Mouse (Mus musculus): ENCODE data around the gene Cables2. TPM values are rescaled to one million over a fixed set of nuclear protein-coding genes. Genes with fewer than 3 reads are reported as not detected.

Gene Cables2
- total and polyA plus RNA-seq, 2 experiments from 2014 or later, result 6.2 to 15.3 TPM

DNA sequence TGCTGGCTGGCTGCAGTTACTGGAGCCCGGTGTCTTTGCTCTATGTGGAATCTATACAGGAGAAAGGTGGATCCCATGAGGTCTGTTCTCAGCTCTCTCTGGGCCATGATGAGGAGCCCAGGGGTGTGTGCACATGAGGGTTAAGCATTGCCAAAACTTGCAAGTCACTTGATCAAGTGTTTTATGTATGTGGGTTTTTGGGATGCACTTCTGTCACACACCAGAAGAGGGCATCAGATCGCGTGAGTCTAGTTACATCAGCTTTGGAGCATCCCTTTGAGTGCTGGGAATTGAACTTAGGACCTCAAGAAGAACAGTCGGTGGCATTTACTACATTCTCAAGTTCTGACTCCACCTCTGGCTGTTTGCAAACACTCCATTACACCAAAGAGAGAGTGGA lies 31.3 kb upstream of the Cables2 start:
- peaks cover 10% of the 10 kb centered on the region; the same call in 1 of the 2 replicates for H3K9me3 ChIP-seq (replicated peaks; ENCODE audit: control insufficient read depth, low read length)
- ATAC-seq (ENCODE audit: insufficient read depth, low read depth) (no peak), DNase-seq (ENCODE audit: low spot score) (no peak)
- H3K4me1 ChIP-seq (ENCODE audit: control insufficient read depth, insufficient read depth), result no peaks in the 10 kb centered on the region
- no peak overlapping the region for H3K4me3 ChIP-seq (ENCODE audit: low read depth, low read length)
- H3K27ac ChIP-seq (ENCODE audit: low read depth), result no peak overlapping the region
- 66% methylated on average over 4 of the region's 4 CpGs for WGBS
- TF ChIP-seq CTCF (IDR thresholded peaks at IDR 0.05; ENCODE audit: low read depth) (no peak), EP300 (IDR thresholded peaks at IDR 0.05; ENCODE audit: low read depth) (no peak)
- H3K27me3 ChIP-seq (ENCODE audit: control insufficient read depth, insufficient read depth, low read length), result no peaks in the 10 kb centered on the region
- no peak overlapping the region for H3K9ac ChIP-seq (replicated peaks; ENCODE audit: low read depth, low read length)
- H3K4me2 ChIP-seq (ENCODE audit: low read depth, low read length), result no peak overlapping the region
- no peaks in the 10 kb centered on the region for H3K36me3 ChIP-seq (replicated peaks; ENCODE audit: control insufficient read depth, insufficient read depth, low read length)

- H3K9ac ChIP-seq (replicated peaks; ENCODE audit: low read depth, low read length), result no peak overlapping the region
These were observed 30.2 kb upstream of the Cables2 start for GRCm38 (mm10) chr2:180303468-180303867.

GRCm38 (mm10) chr2:180302201-180302600 lies 28.9 kb upstream of the Cables2 start:
- DNase-seq (ENCODE audit: low spot score) (no peak), ATAC-seq (ENCODE audit: insufficient read depth, low read depth) (no peak)
- H3K36me3 ChIP-seq (replicated peaks; ENCODE audit: control insufficient read depth, insufficient read depth, low read length), result no peaks in the 10 kb centered on the region
- H3K27ac ChIP-seq (ENCODE audit: low read depth), result no peak overlapping the region
- H3K4me2 ChIP-seq (ENCODE audit: low read depth, low read length), result no peak overlapping the region
- TF ChIP-seq EP300 (IDR thresholded peaks at IDR 0.05; ENCODE audit: low read depth) (no peak), CTCF (IDR thresholded peaks at IDR 0.05; ENCODE audit: low read depth) (no peak)
- no peak overlapping the region for H3K4me3 ChIP-seq (ENCODE audit: low read depth, low read length)
- H3K9ac ChIP-seq (replicated peaks; ENCODE audit: low read depth, low read length), result no peak overlapping the region
- no peaks in the 10 kb centered on the region for H3K4me1 ChIP-seq (ENCODE audit: control insufficient read depth, insufficient read depth)
- H3K27me3 ChIP-seq (ENCODE audit: control insufficient read depth, insufficient read depth, low read length), result no peaks in the 10 kb centered on the region
- H3K9me3 ChIP-seq (replicated peaks; ENCODE audit: control insufficient read depth, low read length), result peaks cover 10% of the 10 kb centered on the region; the same call in 1 of the 2 replicates
- 79% methylated on average over 4 of the region's 4 CpGs for WGBS

More at GRCm38 (mm10) chr2:180303468-180303867, 30.2 kb upstream of the Cables2 start:
- DNase-seq (ENCODE audit: low spot score), result no peak
- TF ChIP-seq CTCF (IDR thresholded peaks at IDR 0.05; ENCODE audit: low read depth), result no peak
- TF ChIP-seq EP300 (IDR thresholded peaks at IDR 0.05; ENCODE audit: low read depth), result no peak
- Histone ChIP-seq H3K27me3 (ENCODE audit: control insufficient read depth, insufficient read depth, low read length) (no peaks in the 10 kb centered on the region), H3K4me3 (ENCODE audit: low read depth, low read length) (no peak overlapping the region), H3K27ac (ENCODE audit: low read depth) (no peak overlapping the region), H3K36me3 (replicated peaks; ENCODE audit: control insufficient read depth, insufficient read depth, low read length) (no peaks in the 10 kb centered on the region), H3K4me1 (ENCODE audit: control insufficient read depth, insufficient read depth) (no peaks in the 10 kb centered on the region), H3K9me3 (replicated peaks; ENCODE audit: control insufficient read depth, low read length) (peaks cover 10% of the 10 kb centered on the region; the same call in 1 of the 2 replicates), H3K4me2 (ENCODE audit: low read depth, low read length) (no peak overlapping the region)
- no peak for ATAC-seq (ENCODE audit: insufficient read depth, low read depth)
- WGBS, result 66% methylated on average over 12 of the region's 12 CpGs

- H3K36me3 ChIP-seq (replicated peaks; ENCODE audit: control insufficient read depth, insufficient read depth, low read length), result no peaks in the 10 kb centered on the region
- no peak overlapping the region for H3K4me3 ChIP-seq (ENCODE audit: low read depth, low read length)
- H3K9me3 ChIP-seq (replicated peaks; ENCODE audit: control insufficient read depth, low read length), result peaks cover 10% of the 10 kb centered on the region; the same call in 1 of the 2 replicates
- ATAC-seq (ENCODE audit: insufficient read depth, low read depth), result no peak
- no peak for DNase-seq (ENCODE audit: low spot score)
- no peaks in the 10 kb centered on the region for H3K4me1 ChIP-seq (ENCODE audit: control insufficient read depth, insufficient read depth)
- no peak overlapping the region for H3K4me2 ChIP-seq (ENCODE audit: low read depth, low read length)
- TF ChIP-seq EP300 (IDR thresholded peaks at IDR 0.05; ENCODE audit: low read depth) (no peak), CTCF (IDR thresholded peaks at IDR 0.05; ENCODE audit: low read depth) (no peak)
- H3K27ac ChIP-seq (ENCODE audit: low read depth), result no peak overlapping the region
- no peak overlapping the region for H3K9ac ChIP-seq (replicated peaks; ENCODE audit: low read depth, low read length)
- H3K27me3 ChIP-seq (ENCODE audit: control insufficient read depth, insufficient read depth, low read length), result no peaks in the 10 kb centered on the region
- 36% methylated on average over 5 of the region's 5 CpGs for WGBS
These were observed 27.5 kb upstream of the Cables2 start for GRCm38 (mm10) chr2:180300771-180301170.

GRCm38 (mm10) chr2:180300252-180300651 lies 27.0 kb upstream of the Cables2 start:
- H3K27me3 ChIP-seq (ENCODE audit: control insufficient read depth, insufficient read depth, low read length), result no peaks in the 10 kb centered on the region
- TF ChIP-seq EP300 (IDR thresholded peaks at IDR 0.05; ENCODE audit: low read depth) (no peak), CTCF (IDR thresholded peaks at IDR 0.05; ENCODE audit: low read depth) (no peak)
- no peak overlapping the region for H3K4me2 ChIP-seq (ENCODE audit: low read depth, low read length)
- WGBS, result 35% methylated on average over 2 of the region's 2 CpGs
- DNase-seq (ENCODE audit: low spot score), result no peak
- ATAC-seq (ENCODE audit: insufficient read depth, low read depth), result no peak
- H3K27ac ChIP-seq (ENCODE audit: low read depth), result no peak overlapping the region
- peaks cover 10% of the 10 kb centered on the region; the same call in 1 of the 2 replicates for H3K9me3 ChIP-seq (replicated peaks; ENCODE audit: control insufficient read depth, low read length)
- no peaks in the 10 kb centered on the region for H3K36me3 ChIP-seq (replicated peaks; ENCODE audit: control insufficient read depth, insufficient read depth, low read length)
- no peak overlapping the region for H3K4me3 ChIP-seq (ENCODE audit: low read depth, low read length)
- no peak overlapping the region for H3K9ac ChIP-seq (replicated peaks; ENCODE audit: low read depth, low read length)
- H3K4me1 ChIP-seq (ENCODE audit: control insufficient read depth, insufficient read depth), result no peaks in the 10 kb centered on the region

GRCm38 (mm10) chr2:180292906-180293305 lies 19.6 kb upstream of the Cables2 start:
- no peak overlapping the region for H3K4me2 ChIP-seq (ENCODE audit: low read depth, low read length)
- no peak for DNase-seq (ENCODE audit: low spot score)
- no peak overlapping the region for H3K9ac ChIP-seq (replicated peaks; ENCODE audit: low read depth, low read length)
- 74% methylated on average over 8 of the region's 8 CpGs for WGBS
- no peak for ATAC-seq (ENCODE audit: insufficient read depth, low read depth)
- no peaks in the 10 kb centered on the region for H3K36me3 ChIP-seq (replicated peaks; ENCODE audit: control insufficient read depth, insufficient read depth, low read length)
- no peaks in the 10 kb centered on the region for H3K27me3 ChIP-seq (ENCODE audit: control insufficient read depth, insufficient read depth, low read length)
- H3K4me1 ChIP-seq (ENCODE audit: control insufficient read depth, insufficient read depth), result 0 out of 2 replicates have a peak, but pooled peaks cover 6% of the 10 kb centered on the region
- no peak overlapping the region for H3K27ac ChIP-seq (ENCODE audit: low read depth)
- no peak overlapping the region for H3K4me3 ChIP-seq (ENCODE audit: low read depth, low read length)
- no peaks in the 10 kb centered on the region for H3K9me3 ChIP-seq (replicated peaks; ENCODE audit: control insufficient read depth, low read length)
- no peak for TF ChIP-seq EP300 (IDR thresholded peaks at IDR 0.05; ENCODE audit: low read depth)
- TF ChIP-seq CTCF (IDR thresholded peaks at IDR 0.05; ENCODE audit: low read depth), result no peak

Data from heart, postnatal 0 days (tissue).